Mouse (Mus musculus): ENCODE data around the gene Tmem95.

Gene Tmem95

DNA sequence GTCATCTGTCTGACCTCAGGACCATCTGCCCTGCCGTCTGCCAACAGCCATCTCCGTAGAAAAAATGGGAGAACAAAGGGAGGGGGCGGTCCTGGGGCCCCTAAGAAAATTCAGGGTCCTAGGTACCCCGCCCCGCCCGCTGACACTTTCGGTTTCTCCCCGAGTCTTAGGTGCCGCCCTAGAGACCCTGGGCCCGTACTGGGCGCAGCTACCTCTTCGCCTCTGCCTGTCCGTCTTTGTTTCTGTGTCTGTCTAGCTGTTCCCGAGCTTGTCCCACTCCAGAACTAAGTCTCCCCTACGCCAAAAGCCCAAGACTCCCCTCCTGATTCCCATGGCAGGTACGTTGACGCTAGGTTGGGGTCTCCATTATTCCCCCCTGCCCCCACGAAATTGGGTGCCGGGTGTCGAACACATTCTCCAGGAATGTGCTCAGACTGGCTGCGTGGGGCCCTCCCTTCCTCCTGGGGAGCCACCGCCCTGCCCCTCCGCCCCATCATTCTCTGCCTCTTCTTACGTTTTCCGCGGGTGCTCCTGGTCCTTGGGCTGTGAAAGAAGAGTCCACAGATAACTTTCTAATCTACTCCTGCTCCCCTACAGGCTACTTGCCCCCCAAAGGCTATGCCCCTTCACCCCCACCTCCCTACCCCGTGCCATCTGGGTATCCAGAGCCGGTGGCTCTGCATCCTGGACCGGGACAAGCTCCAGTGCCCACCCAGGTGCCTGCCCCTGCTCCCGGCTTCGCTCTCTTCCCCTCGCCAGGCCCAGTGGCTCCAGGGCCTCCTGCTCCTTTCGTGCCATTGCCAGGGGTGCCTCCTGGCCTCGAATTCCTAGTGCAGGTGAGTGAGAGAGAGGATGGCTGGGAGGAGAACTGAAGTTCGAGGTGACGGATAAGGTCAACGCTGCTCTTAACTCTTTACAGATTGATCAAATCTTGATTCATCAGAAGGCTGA is 30.8 kb downstream of the Tmem95 start:
- peak; percentile 18 for DNase-seq (ENCODE audit: low spot score)

GRCm38 (mm10) chr11:69846198-69846680 is 31.6 kb downstream of the Tmem95 start, which contains the start of gene Plscr3:
Gene Plscr3 (plus strand): TSS chr11:69846376.
- peak; percentile 90 for DNase-seq (ENCODE audit: low spot score)

- no peak for DNase-seq (ENCODE audit: low spot score)
These were observed 39.1 kb downstream of the Tmem95 start for GRCm38 (mm10) chr11:69838714-69839104.

GRCm38 (mm10) chr11:69837952-69838713 is 39.7 kb downstream of the Tmem95 start, which contains the start of gene Tmem256:
Gene Tmem256 (plus strand): TSS chr11:69838514.
- peak; percentile 86 for DNase-seq (ENCODE audit: low spot score)

DNA sequence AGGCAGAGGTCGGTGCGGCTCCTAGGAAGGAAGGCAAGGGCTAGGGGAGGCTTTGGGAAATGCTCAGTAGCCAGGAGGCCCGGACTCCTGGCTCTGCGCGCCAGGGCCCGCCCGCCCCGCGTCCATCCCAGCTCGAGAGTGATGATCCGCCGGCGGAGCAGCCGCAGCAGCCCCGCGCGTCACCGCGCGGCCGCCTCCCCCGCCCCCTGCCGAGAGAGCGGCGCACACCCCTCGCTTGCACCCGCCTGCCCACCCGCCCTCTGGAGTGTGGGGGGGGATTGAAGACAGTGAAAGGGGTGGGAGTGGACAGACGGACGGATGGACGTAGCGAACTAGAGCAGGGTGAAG is 40.2 kb downstream of the Tmem95 start, which contains the start of gene Nlgn2:
Gene Nlgn2 (minus strand): TSS at position 181 of the 348 bp plus-strand sequence.
- DNase-seq (ENCODE audit: low spot score): no peak

- DNase-seq (ENCODE audit: low spot score): peak; percentile 26
These were observed 40.9 kb downstream of the Tmem95 start for GRCm38 (mm10) chr11:69836703-69837576.

DNA sequence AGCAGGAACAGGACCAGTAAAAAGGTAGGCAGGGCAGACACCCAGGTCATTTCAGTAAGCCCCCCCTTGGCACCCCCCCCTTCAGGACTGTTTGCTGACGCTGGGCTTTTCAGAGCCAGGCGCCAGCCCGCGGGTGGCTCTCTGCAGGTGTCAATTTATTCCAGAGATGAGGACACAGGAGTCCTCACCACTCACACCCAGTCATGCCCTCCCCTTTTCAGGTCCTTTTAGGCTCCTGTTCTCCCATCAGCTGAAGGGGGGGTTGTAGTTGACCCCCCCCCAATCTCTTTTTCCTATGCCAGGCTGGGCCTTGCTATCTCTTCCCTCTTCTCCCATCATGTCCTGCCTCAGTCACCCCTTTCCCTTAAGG is 41.9 kb downstream of the Tmem95 start:
- DNase-seq (ENCODE audit: low spot score): no peak

DNA sequence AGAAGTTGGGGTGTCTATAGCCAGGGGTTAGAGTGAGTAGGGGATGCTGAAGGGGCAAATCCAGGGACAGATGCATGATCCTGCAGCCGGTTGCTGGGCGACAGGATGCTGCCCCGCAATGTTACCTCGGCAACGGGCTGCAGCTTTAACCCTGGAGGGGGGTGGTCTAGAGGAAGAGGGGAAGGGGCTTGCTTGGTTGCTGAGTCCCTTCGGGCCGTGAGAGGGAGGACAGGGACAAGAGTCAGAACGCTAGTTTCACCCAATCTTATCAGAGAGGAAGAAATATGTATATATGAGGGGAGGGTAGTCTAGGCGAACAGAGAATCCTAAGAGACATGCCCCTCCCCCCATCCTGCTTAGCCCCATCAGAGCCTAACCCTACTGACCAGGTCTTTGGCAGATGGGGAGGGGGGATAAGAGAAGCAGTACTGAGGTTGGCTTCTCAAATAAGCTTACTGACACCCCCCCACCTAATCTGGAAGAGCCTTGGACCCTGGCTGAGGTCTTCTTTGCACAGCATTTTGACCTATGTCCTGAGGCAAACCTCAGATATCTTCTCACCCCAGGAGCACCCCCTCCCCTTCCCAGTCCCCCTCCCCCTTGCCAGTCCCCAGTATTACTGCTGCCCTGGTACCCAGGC is 42.4 kb downstream of the Tmem95 start:
- DNase-seq (ENCODE audit: low spot score): no peak

DNA sequence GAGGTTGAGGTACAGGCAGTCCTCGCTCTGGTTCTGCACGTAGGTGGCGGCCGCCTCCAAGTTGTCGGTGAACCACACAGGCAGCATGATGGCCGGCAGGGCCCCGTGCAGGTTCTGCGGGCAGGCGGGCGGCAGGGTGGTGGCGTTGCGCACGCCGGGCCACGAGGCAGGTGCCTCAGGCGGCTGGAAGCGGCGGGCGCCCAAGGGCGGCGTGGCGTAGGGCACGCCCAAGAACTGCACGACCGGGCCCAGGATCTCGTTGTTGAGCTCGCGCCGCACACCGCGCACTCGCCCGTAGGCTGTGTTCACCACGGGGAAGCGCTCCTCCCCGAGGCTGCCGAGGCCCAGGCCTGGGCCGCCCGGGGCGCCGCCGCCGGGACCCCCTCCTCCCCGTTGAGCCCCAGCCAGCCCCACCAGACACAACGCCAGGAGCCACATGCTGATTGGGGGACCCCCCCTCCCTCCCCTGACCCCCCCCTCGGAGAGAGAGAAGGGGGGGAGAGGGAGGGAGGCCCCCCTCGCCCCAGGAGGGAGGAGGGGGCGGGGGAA is 43.7 kb downstream of the Tmem95 start:
- DNase-seq (ENCODE audit: low spot score): no peak

DNA sequence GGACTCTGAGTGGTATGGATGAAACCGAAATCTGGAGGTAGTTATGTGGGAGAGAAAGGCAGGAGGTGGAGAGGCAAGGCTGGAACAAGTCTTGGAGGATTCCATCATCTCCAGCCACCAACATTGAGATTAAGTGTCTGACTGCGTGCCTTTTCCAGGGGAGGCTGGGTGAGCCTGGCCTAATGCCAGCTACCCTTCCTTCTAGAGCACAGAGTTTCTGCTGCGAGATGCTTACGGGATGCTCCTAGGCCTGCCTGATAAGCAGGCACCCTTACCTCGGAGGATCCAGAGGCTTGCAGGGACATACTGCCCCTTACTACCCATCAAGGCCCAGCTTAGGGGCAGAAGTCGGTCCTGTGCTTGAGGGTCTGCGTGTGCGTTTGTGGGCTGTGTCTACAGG is 44.3 kb downstream of the Tmem95 start:
- DNase-seq (ENCODE audit: low spot score): no peak

DNA sequence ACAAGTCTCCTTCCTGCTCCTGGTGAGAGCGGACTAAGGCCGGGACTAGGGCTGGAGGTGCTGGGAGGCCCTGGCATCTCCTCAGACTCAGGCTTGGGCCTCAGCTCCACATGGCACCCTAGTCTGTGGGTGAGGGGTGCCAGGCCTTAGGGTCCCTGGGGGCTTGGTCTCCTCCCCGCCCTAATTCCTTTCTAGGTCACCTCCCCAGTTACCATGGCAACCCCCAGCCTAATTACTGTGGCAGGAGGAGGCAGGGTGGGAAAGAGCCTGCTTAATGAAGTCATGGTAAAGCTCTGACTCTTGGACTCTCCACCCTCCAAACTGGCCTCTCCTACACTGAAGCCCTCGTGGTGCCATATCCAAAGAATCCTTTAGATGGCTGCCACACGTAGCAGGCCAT is 49.0 kb downstream of the Tmem95 start:
- no peak for DNase-seq (ENCODE audit: low spot score)

All from ovary, postnatal 10 days (tissue).